Mouse (Mus musculus) brain, adult 2 months (tissue): ENCODE measurements around the gene Mus81.
A peak's percentile ranks its signal among the peaks of the same experiment; 100 is the strongest.

Source experiments
- DNase-seq: peaks from one replicate; pipeline ENCODE4 v3.0.0; 2011; ENCODE audit warnings: low read depth, low spot score

The Mus81 gene

GRCm38 (mm10) chr19:5445747-5446146 is 42.5 kb downstream of the Mus81 start:
- DNase-seq = no peak

DNA sequence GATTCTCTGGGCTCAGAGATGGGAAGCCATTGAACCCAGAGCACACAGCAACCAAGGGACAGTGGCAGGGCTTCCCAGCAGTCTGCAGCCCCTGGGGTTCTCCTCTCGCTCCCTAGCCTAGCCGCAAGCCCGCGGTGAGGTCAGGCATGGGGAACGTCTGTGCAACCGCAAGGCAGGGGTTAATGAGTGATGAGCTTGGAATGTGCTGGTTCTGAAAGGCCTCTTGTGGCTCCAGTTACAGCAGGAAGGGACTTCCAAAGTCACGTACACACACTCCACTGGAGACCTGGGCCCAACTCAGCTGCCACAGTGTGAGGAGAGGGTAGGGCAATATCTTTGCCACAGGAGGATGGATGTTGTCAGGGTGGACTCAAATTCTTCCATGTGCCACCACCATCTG is 43.2 kb downstream of the Mus81 start:
- DNase-seq = no peak

DNA sequence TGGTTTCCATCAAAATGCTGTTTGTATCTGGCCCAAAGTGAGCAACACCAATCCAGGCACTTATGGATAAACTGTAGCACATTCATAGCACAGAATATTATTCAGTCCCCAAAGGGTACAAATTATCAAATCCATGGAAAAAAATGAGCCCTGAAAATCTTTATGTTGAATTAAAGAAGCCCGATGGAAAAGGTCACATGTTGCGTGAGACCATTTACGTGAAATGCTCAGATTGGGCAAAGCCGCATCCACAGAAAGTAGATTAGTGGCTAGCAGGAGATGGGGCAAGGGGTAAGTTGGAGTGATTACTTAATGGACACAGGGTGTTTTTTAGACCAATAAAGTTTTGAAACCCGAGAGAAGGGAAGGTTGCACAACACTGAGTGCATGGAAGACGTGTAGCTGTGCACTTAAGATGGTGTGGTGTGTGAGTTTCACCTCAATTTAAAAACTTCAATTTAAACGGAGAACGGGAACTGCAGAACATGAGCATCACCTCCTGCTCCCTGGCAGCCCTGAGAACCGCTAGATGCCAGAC is 43.8 kb downstream of the Mus81 start:
- DNase-seq = no peak

DNA sequence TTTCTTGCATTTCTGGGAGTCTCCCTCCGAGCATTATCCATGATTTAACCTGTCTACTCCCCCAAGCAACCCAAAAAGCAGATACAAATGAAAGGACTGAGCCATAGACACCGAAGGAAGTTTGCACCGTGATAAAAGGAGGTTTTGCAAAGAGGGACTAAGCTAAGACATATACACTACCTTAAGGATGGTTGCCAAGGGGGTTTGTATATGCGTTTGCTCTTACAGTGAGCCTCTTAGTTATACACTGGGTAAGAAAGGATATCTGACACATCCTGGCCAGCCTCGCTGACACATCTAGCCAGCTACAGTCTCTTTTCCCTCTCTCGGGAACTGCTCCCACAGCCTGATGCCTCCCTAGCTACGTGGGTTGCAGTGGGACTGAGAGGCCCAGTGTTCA is 54.3 kb downstream of the Mus81 start:
- no peak for DNase-seq

DNA sequence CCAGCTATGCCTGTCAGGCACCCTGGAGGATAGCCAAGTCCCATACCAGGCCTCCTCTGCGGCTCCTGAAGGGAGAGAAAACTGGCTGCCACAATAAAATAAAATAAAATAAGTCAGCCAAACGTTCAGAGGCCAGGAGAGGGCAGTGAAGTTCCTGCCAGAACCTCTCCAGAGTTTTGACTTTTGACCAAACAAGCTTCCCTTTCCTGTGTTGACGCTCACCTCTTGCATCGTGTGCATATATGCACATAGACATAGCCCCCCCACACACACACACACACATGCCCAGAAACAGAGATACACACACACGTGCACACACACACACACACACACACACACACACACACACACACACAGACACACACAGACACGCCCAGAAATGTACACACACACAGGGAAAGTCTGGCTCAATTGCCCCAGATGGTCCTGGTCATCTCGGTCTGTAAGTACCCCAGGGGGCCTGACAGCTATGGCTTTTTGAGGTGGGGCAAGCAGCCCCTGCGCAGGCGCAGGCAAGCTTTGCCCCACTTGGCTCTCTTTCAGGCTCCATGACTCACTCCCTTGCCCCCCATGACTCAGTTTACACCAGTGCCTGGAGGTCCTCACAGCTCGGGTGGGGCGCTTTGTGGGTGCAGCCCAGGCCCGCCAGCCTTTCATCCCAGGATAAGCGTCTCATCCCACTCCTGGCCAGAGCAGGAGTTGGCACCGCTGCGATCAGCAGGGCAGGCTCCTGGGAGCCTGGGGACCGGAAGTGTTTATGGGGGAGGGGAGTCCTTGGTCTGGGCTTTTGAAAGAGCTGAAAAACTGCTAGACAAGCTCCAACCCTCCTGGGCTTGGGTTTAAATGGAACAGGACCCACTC is 55.0 kb downstream of the Mus81 start:
- peak; percentile 67 for DNase-seq
